Mouse (Mus musculus) ovary, postnatal 14 days (tissue): Measurements from ENCODE around the gene Rbfox1.
A peak's percentile ranks its signal among the peaks of the same experiment; 100 is the strongest.

Source experiments
- DNase-seq: peaks from one replicate; pipeline ENCODE4 v3.0.0; 2022; ENCODE audit warnings: low spot score

The Rbfox1 gene

DNA sequence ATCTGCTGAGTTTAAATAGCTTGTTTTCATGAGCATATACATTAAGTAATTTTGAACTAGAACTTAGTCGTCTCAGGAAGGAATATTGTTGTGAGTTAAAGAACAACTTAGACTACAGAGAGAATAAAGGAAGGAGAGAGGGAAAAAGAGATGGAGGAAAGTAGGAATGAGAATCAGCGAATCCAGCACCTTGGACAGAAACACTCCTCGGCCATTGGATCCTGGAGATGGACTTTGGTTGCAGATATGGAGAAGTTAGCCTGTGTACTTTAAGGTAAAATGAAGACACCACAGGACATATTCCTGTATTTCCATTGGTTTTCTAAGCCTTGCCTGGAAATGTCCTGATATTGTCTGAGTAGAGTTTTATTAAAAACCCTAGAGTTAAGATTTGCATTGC, 1045.6 kb downstream of the Rbfox1 start:
- no peak for DNase-seq

DNA sequence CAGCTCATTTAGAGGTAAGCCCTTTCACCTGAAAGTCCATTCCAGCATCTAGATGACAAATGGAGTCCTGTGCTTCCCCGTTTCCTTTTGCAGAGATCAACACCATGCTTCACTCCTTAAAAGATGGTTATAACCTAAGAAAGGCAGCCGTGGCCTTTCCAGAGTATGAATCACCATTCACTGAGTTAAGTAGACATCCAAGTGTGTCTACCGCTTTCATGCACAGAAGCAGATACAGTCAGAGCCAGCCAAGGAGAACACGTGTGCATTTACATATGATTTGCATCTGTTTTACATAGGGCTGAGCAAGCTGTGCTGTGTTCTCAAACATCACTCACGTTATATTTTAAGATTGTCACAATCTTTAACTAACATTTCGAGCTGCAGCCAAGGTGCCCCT, 1061.0 kb downstream of the Rbfox1 start:
- no peak for DNase-seq

DNA sequence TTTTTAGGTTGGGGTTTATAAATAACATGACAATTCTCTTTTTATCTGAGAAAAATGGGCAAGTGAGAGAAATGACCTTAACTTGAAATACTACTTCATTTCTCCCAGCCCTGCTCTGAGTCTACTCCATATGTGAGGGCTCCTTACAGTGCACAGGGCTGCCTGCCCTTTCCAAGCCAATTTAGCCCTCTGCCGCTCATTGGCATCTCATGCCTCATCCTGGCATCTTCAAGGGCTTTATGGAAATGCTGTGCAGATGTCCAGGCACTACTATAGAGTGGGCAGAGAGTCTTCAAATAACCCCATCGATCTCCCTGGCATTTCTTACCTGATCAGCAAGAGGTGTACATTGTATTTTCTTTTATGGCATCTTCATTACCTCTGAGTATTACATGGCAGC, 1064.5 kb downstream of the Rbfox1 start:
- DNase-seq: no peak

DNA sequence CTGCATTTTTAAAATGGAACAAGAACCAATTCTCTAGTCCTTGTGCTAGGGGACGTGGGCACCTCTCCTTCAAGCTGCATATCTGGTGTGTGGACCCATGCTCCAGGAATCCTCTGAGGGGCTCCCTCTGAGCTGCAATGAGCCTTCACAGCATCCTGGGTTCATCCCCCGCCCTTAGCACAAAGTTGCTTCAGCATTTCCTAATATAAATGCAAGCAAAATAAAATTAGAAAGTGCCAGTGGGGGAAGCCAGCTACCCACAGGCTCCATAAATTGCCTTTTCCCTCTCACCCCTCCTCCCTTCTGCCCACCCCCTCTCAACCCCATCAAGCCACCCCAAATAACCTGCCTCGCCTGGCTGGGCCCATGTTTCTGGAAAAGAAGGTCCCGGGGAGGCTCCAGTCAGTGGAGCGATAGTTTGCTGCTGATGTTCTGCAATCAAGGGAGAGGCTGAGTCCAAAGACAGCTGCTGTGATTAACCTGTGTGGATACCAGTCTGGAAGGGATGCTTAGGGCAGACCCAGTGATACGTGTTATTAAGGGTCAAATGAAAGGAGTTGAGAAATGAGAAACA, 1070.0 kb downstream of the Rbfox1 start:
- no peak for DNase-seq

DNA sequence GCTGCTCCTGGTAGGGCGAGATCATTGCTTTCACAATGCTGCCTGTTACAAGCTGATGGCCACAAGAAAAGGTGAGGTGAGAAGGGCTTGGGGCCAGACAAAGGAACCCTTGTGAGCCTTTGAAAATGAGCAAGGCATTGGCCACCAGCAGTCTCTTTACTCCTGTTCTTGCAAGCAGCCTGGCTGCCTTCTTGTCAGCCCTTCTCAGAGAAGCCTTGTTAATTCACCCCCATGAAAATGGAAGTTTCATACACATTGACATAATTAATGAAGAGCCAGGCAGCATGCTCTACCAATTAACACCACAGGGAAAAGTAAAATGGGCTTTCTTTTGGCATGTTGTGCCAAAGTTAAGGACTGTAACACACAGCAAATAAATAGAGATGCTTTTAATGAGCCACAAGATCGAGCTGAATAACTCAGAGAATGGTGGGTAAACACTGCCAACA, 1076.8 kb downstream of the Rbfox1 start:
- DNase-seq: no peak

DNA sequence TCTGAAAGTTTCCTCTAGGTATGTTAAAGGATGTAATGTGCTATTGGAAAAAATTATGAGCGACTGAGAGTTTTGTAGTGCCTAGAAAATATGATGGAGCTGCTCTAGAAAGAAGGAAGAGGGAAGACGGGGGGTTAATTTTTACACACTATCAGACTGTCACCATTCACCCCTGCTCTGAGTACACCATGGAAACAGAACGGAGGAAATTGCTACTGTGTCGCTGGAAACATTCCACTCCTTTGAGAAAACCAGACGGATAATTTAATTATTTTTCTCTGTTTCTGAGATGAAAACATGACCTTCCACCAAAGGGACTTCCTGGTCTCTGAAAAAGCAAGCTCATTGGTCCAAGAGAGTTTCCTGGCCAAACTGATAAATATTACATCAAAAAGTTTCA, 1077.4 kb downstream of the Rbfox1 start:
- DNase-seq: no peak

DNA sequence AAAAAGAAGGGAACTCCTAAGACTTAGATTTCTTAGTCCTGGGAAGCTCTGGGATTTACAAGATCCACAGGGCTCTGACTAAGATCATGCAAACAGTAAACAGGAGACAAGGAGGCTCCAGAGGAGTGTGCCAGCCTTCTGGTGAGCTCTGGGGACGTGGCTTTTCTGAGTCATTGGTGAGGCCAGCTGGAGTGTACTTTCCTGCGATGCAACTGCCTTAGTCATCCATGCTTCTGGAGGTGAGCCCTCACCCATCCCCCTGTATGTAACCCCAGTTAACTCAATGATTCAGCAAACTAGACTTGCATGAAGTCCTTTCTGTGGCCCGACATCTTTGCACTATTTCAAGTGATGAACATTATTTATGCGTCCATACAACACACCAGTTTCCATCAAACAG, 1078.4 kb downstream of the Rbfox1 start:
- no peak for DNase-seq

DNA sequence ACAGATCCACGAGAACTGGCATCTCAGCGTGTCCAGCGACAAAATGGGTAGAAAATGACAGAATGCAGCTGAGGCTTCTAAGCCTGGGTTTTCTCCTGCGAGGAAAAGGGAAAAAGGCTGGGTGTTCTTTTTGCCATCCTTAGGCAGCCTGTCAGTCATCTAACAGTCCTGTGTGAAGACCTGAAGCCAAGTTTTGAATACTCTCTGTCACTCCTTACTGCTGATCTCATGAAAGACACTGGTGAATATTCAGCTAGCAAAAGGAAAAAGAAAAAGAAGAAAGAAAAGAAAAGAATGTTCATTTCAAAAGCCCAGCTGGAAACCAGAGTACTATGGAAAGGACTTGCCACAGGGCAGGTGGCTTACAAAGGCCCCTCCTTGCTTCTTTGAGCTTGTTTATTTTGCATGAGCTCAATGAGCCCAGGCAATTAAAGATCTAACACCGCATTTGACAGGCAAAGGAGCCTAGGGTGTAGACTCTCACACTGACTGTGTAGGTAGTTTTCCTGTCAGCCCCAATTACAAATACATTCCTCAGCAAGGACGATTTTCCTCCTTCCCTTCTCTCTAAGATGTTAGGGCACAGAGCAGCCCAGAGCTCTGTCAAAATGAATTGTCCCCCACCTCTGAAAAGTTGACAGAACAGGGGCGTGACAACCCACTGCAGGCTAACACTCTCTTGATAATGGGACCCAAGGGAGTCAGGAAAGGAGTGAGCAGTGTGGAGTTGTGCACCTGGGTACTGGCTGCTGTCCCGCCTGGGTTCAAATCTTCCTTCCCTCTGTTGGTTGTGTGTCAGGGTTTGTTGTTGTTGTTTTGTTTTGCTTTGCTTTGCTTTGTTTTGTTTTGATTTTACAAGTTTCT, 1079.8 kb downstream of the Rbfox1 start:
- DNase-seq: no peak

DNA sequence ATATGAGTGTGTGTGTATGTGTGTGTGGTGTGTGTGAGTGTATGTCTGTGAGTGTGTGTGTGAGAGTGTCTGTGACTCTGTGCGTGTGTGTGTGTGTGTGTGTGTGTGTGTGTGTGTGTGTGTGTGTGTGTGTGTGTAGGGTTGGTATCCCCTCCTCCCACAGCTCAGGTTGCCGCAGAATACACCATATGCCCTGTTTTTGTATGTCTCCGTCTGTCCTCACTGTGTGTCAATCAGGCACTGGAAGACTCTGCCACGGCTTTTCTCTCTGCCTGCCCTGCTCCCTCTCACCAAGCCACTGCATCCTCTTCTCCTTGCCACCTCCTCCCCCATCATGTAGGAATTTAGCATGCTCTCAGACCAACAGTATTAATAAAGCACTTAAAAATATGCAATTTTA, 1084.8 kb downstream of the Rbfox1 start:
- no peak for DNase-seq

DNA sequence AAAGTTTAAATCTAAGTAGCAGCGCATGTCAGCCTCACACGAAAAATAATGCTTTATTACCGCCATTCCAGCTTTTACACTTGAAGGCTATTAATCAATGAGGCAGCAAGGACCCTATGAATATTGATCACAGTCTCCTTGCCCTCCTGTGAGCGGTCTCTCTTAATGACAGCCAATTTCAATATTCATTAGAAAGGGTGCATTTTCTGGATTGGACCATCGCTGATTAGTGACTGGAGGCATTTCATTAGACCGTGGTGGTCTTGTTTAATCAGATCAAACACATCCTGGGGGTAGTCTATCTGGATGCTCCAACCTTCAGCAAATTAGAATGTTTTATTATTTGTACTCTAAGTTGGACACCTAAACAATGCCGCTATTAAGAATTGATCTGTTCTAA, 1091.2 kb downstream of the Rbfox1 start:
- DNase-seq: no peak

DNA sequence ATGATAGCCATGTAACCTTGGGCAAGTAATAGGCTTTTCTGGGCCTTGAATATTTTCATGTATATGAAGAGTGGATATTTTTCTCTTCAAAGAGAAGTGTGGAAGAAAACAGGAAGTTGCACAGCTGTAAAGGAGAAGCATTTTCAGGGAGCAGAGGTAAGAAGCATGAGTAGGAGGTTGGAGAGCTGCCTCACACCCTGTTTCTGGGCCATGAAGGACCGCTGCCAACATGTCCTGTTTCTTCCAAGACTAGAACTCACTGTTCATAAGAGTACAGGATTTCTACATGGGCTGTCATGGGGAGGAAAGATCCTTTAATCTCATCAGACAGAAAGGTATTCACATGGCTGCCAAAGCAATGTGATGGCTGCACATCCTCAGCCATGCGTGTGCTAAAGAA, 1098.8 kb downstream of the Rbfox1 start:
- no peak for DNase-seq

DNA sequence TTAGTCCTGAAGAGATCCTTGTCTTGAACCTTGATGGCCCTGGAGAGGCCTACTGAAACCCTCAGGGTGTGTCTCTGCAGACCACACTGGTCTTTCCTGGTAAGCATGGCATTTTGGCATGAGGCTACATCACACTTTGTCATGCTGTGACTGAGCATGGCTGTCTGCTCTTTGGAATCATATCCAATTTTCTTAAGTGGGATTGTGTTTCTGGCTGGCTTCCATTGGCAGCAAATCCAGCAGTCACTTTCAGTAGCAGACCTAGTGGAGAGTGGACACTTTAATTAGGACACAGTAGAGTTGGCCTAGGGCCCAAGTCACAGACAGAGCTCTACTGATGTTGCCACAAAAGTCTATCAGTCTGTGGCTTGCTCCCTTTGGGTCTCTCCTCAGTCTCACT, 1100.9 kb downstream of the Rbfox1 start:
- DNase-seq: no peak

DNA sequence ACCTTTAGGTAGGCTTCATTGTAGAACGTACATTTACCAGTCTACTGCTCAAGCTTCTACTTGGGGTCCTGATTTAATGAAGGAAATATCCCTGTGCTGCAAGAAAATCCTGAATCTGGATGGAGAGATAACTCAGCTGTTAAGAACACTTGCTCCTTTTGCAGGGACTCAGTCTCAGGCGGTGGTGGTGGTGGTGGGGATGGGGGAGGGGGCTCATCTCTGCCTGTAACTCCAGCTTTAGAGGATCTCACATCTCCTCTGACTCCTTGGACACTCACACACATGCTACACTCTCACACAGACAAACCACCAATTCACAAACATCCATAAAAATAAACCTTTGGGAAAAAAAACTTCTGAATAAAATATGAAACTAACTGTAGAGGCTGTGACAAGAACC, 1101.3 kb downstream of the Rbfox1 start:
- DNase-seq: no peak

DNA sequence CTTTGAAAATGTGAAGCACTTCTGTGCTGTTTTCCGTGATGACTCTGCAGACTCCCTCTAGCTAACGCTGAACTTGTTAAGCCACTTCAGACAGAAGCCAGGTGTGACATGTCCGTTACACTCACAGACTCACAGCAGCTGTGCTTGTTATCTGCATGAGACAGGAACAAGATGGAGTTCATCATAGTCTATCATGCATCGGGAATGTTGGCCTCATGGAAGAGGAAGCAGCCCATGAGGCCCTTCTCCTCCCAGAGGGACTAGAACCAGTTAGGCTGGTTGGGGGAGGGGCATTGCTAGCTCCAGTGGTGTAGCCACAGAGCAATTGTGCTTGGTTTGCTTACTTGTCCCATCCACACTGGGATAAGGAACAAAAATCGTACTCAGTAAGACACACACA, 1107.1 kb downstream of the Rbfox1 start:
- no peak for DNase-seq

DNA sequence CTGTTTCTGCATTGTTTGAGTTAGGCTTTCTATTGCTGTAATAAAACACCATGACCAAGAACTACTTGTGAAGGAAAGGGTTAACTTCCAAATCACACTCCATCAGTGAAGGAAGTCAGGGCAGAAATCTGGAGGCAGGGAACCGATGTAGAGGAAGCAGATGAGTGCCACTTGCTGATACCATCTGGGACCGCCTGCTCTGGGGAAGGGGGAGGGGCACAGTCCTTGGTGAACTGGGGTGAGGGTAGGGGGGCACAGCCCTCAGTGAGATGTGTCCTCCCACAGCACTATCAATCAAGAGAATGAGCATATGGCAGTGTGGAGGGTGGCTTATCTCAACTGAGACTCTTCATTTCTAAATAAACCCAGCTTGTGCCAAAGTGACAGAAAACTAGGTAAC, 1108.0 kb downstream of the Rbfox1 start:
- DNase-seq: no peak

DNA sequence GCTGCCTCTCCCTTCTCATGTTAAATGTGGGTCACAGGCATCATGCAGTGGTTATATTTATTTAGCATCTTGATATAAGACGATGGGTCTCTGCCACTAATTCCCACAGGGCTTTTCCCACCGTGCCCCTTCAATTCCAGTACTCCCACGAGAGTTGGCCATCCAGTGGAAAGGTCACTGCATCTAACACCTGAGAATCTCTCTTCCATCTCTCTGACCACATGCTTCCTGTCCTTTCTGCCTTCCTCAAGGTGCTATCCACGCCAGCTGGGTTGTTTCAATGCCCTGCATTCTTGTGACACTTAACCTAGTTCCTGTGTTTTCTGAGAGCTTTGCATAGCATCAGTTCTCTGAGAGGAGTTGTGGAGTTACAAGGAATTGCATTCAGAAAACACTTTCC, 1112.0 kb downstream of the Rbfox1 start:
- DNase-seq: no peak

DNA sequence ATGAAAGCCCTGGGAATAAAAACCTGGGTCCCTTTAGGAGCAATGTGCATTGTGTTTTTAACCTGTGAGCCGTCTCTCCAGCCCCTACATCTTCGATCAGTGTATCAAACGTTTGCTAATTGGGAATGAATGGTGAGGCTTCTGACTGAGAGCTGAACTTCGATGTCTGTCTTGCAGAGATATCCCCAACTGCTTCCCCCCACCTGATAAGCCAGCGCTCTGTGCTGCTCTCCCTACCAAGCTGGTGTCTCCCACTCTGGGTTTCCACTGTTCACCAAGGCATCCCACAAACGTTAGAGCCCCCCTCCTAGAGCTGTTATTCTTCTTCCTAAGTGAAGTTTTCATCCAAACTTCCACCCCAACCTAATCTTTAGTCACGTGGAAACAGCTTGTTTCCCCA, 1112.7 kb downstream of the Rbfox1 start:
- DNase-seq: no peak

DNA sequence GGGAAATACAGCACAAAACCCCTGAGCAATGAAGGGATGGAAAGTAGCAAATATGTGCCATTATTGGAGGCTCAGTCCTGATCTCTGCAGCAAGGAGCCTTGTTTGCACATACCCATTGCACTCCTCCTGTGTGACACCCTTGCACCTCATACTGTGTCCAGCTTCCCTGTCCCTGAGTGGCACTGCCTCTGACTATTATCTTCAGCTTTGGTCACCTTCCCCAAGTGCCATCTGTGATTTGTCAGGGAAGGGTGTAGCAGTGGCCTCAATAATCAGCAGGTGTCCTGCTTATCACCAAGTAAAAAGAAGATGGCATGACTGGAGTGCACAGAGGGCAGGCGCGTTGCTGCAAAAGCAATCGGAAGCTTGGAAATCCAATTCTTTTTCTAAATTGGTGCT, 1119.4 kb downstream of the Rbfox1 start:
- no peak for DNase-seq

DNA sequence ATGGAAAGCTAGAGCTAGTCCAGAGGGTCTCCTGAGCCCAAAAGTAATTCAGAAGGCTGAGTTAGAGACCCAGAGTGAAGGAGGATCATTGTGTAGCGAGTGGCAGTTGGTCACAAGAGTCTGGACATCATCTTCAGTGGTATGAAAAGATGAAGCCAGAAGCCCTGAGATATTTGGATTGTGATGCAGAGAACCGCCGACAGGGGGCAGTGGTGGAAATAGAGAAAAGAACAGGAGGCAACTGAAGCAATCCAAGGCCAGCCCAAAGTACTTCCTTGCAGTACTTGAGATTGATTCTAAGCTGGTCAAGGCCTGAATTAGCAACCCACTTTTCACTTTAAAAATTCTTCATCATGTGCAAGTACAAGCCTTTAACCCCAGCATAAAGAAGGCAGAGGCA, 1120.3 kb downstream of the Rbfox1 start:
- DNase-seq: peak; percentile 7

DNA sequence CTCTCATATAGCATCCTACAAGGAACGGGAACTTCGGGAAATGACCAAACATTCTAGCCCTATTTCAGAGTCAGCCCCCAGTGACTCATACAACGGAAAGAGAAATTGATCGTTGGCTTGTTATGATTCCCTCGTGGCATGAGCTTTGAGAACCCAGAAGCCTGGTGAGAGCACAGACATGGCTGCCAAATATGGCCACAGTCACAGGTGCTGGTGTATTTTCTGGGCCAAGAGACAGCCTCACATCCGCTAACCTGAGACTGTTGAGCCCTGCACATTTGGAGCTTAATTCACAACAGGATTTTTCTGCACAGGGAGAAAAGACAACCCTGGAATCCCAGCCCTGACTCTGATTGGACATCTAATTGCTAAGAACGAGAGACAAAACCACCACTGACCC, 1132.2 kb downstream of the Rbfox1 start:
- DNase-seq: no peak

DNA sequence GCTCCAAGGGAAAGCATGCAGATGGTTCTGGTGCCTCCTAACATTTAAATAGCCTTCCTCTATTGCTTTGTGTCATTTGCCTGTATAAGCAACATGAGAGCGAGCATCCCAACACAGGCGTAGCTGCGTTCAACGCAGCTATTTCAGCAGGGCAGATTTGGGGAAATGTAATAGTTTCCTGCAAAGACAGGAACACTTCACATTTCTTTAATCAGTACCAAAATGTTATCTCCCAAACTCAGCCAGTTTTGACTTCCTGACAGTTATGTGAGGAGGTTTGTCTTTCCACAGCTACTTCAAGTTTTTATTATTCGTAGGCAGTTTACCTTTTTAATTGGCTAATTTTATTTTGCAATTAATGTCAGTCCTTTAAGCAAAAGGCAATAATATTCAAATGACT, 1149.1 kb downstream of the Rbfox1 start:
- DNase-seq: no peak

DNA sequence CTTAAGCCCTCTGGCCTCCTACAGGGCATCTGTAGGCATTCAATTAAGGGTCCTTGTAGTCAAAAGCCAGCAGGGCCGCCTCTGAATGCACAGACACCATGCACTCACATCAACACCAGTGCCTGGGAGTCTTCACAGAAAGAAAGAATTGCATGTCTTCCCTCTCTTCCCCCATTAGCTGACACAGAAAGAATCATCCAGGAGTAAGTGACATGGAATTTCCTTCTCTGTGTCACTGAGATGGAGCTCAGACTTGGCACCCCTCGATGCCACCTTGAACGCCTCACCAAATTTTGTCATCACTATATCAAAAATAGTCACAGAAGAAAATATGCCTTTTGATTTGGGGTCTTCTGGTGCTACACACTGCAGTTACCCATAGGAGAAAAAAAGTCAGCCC, 1151.4 kb downstream of the Rbfox1 start:
- no peak for DNase-seq

DNA sequence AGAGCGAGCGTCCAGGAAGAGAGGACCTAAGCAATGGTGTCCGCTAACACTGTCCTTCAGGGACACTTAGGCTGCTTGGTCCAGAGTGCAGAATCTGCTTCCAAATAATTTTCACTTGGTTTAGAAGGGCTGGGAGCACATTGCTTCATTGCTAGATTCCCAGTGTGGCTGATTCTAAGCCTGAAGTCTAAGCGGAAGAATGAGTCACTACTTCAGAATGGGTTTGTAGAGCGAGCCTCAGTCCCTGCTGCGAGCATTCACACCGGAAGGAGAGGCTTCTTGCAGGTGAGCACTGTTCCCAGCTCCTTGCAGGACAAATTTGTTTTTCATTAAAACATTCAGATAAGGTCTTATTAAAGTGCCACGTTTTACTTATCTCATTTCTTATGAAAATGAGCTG, 1151.8 kb downstream of the Rbfox1 start:
- DNase-seq: no peak
